Mouse (Mus musculus) liver, postnatal 0 days (tissue): ENCODE measurements around the gene Epas1.

Source experiments
- CTCF ChIP-seq: sonication (generic); IDR thresholded peaks from 2 replicates; pipeline ENCODE4 v1.5.1; 2016; ENCODE audit warnings: antibody characterized with exemption, low read depth
- EP300 ChIP-seq: IDR thresholded peaks from 2 replicates; pipeline ENCODE4 v1.6.1; 2016; ENCODE audit warnings: antibody characterized with exemption, low read depth, mild to moderate bottlenecking

- TF ChIP-seq EP300 (no peak), CTCF (no peak)
These were observed 31.0 kb downstream of the Epas1 start for GRCm38 (mm10) chr17:86784405-86784977.
